Mouse (Mus musculus) liver, embryonic 11.5 days (tissue): Measurements from ENCODE around the gene Cep19. TPM values are rescaled to one million over a fixed set of nuclear protein-coding genes. Genes with fewer than 3 reads are reported as not detected.
A peak's percentile ranks its signal among the peaks of the same experiment; 100 is the strongest.

Experiments
- ATAC-seq: fragments of 200-750 bp; cut with Nextera tagmentation; replicated peaks from 2 replicates; pipeline ENCODE4 v1.8.0; 2017; ENCODE audit warnings: moderate number of reproducible peaks, mild to moderate bottlenecking, moderate TSS enrichment, moderate library complexity; ENCODE audit not compliant: low FRiP score
- DNase-seq: peaks from one replicate; pipeline ENCODE4 v3.0.0-alpha.2; 2017; ENCODE audit warnings: low spot score
- H3K27ac ChIP-seq: fragments of 300-500 bp; sonication (generic); 2 replicates; pipeline ENCODE4 v1.5.1; 2014; ENCODE audit warnings: mild to moderate bottlenecking, low read depth, low read length, control low read depth
- H3K27me3 ChIP-seq: fragments of 300-500 bp; sonication (generic); replicated peaks from 2 replicates; pipeline ENCODE4 v1.6.1; 2014; ENCODE audit warnings: low read length, mixed read lengths; ENCODE audit not compliant: control insufficient read depth, insufficient read depth
- H3K36me3 ChIP-seq: fragments of 300-500 bp; sonication (generic); 2 replicates; pipeline ENCODE4 v1.6.1; 2014; ENCODE audit warnings: mild to moderate bottlenecking, low read length, moderate library complexity, mixed read lengths; ENCODE audit not compliant: control insufficient read depth, insufficient read depth
- H3K4me1 ChIP-seq: fragments of 300-500 bp; sonication (generic); replicated peaks from 2 replicates; pipeline ENCODE4 v1.6.1; 2014; ENCODE audit warnings: low read length, mixed read lengths; ENCODE audit not compliant: control insufficient read depth, insufficient read depth
- H3K4me2 ChIP-seq: fragments of 300-500 bp; sonication (generic); 2 replicates; pipeline ENCODE4 v1.6.1; 2014; ENCODE audit warnings: mild to moderate bottlenecking, control low read depth, moderate library complexity
- H3K4me3 ChIP-seq: fragments of 300-500 bp; sonication (generic); 2 replicates; pipeline ENCODE4 v1.5.1; 2014; ENCODE audit warnings: low read depth, low read length, control low read depth
- H3K9ac ChIP-seq: fragments of 300-500 bp; sonication (generic); 2 replicates; pipeline ENCODE4 v1.6.1; 2014; ENCODE audit warnings: low read depth, low read length, control low read depth
- H3K9me3 ChIP-seq: fragments of 300-500 bp; sonication (generic); 2 replicates; pipeline ENCODE4 v1.6.1; 2016; ENCODE audit warnings: low read length, inconsistent platforms, mixed read lengths; ENCODE audit not compliant: control insufficient read depth
- WGBS: fragments of 180-500 bp; shearing (Covaris S2); extraction: QIAGEN DNeasy Blood & Tissue Kit; methylation state at CpG from one replicate; pipeline ENCODE4 v1.1.7; 2014; 5-methylcytosine and 5-hydroxymethylcytosine counted together
- polyA plus RNA-seq: library from polyadenylated mRNA; unstranded; fragments of >200 nt; fragmentation: Nextera tagmentation; extraction: Ambion mirVana; gene quantifications from 2 replicates; pipeline ENCODE4 v1.2.1, GENCODE M21; 2014

Gene Cep19
- polyA plus RNA-seq, 1 experiment from 2014 or later = 14.7 TPM

- H3K4me3 ChIP-seq = no peak overlapping the region
- no peak overlapping the region for H3K9ac ChIP-seq
- no peaks in the 10 kb centered on the region for H3K27me3 ChIP-seq
- H3K9me3 ChIP-seq = peaks cover 17% of the 10 kb centered on the region; the same call in 1 of the 2 replicates
- no peaks in the 10 kb centered on the region for H3K4me1 ChIP-seq
- ATAC-seq (0 out of 2 replicates have a peak, but pooled peaks have one; percentile 31), DNase-seq (no peak)
- 69% methylated on average over 11 of the region's 13 CpGs for WGBS
- H3K27ac ChIP-seq = no peak overlapping the region
- H3K4me2 ChIP-seq = peak overlapping the region; percentile 12; the same call in 1 of the 2 replicates
- peaks cover 33% of the 10 kb centered on the region for H3K36me3 ChIP-seq
Measured at GRCm38 (mm10) chr16:32147589-32148207, 48.1 kb downstream of the Cep19 start.

DNA sequence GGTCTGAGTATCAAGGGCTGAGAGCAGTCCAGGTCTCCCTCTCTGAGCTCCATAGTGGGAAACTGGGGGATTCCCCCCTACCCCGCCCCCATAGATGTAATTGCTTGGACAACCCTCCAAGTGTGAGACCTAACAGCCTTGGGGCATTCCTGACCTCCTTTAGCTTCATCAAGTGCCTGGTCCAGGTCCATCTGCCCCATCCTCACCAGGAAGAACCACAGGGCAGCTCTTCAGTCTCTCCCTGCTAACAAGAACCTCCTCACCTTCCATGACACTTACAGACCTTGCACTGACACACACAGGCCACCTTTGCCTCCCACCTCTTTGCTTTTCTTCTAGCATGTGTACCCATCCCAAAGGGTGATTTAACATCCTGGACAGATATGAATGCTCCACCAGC is 54.4 kb downstream of the Cep19 start:
- no peak for ATAC-seq
- Histone ChIP-seq H3K36me3 (peaks cover 5% of the 10 kb centered on the region; the same call in 1 of the 2 replicates), H3K4me1 (no peaks in the 10 kb centered on the region), H3K27me3 (no peaks in the 10 kb centered on the region), H3K9ac (no peak overlapping the region), H3K4me2 (no peak overlapping the region), H3K27ac (no peak overlapping the region), H3K4me3 (no peak overlapping the region), H3K9me3 (no peaks in the 10 kb centered on the region)
- DNase-seq = no peak
- 100% methylated on average over 1 of the region's 1 CpGs for WGBS

GRCm38 (mm10) chr16:32154437-32154836 is 54.8 kb downstream of the Cep19 start:
- Histone ChIP-seq H3K27ac (no peak overlapping the region), H3K36me3 (peaks cover 5% of the 10 kb centered on the region; the same call in 1 of the 2 replicates), H3K27me3 (no peaks in the 10 kb centered on the region), H3K4me3 (no peak overlapping the region), H3K4me2 (no peak overlapping the region), H3K9me3 (no peaks in the 10 kb centered on the region), H3K9ac (no peak overlapping the region), H3K4me1 (no peaks in the 10 kb centered on the region)
- 67% methylated on average over 13 of the region's 13 CpGs for WGBS
- ATAC-seq (no peak), DNase-seq (no peak)

DNA sequence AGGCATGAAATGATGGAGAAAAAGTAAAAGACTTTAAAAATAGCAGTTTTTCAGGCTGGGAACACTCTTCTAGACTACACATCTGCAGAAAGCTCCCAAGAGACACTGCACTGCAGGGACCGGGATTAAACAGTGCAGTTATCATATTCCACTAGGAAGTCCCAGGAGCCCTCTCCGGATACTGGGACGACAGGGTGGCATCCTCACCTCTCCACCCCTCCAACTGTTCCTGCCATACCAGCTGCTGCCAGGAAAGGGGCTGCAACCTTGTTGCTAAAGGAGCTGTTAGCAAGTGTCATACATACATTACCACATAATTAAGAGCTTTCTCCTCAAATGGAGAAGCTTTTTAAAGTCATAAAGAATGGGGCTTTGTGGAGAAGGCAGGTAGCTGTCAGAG is 57.1 kb downstream of the Cep19 start:
- peaks cover 5% of the 10 kb centered on the region; the same call in 1 of the 2 replicates for H3K36me3 ChIP-seq
- H3K27ac ChIP-seq = no peak overlapping the region
- H3K4me2 ChIP-seq = no peak overlapping the region
- WGBS = 57% methylated on average over 3 of the region's 3 CpGs
- no peaks in the 10 kb centered on the region for H3K27me3 ChIP-seq
- no peak for ATAC-seq
- H3K4me3 ChIP-seq = no peak overlapping the region
- no peak overlapping the region for H3K9ac ChIP-seq
- H3K9me3 ChIP-seq = no peaks in the 10 kb centered on the region
- DNase-seq = no peak
- no peaks in the 10 kb centered on the region for H3K4me1 ChIP-seq

GRCm38 (mm10) chr16:32157369-32157768 is 57.8 kb downstream of the Cep19 start:
- Histone ChIP-seq H3K27ac (no peak overlapping the region), H3K36me3 (peaks cover 5% of the 10 kb centered on the region; the same call in 1 of the 2 replicates), H3K9me3 (no peaks in the 10 kb centered on the region), H3K4me1 (no peaks in the 10 kb centered on the region), H3K9ac (no peak overlapping the region), H3K4me3 (no peak overlapping the region), H3K27me3 (no peaks in the 10 kb centered on the region), H3K4me2 (no peak overlapping the region)
- 86% methylated on average over 2 of the region's 2 CpGs for WGBS
- ATAC-seq = no peak
- no peak for DNase-seq

Other genes with a start within 250 kb of the Cep19 start
- gene Meltf, start 221.0 kb upstream of the Cep19 start, polyA plus RNA-seq = 0.33 and 0.35 TPM in 2 replicates
- gene Pigz, start 165.9 kb upstream of the Cep19 start, polyA plus RNA-seq = 0.38 and 0.75 TPM in 2 replicates
- 86.1 and 93.7 TPM in 2 replicates for gene 0610012G03Rik, start 151.3 kb upstream of the Cep19 start, polyA plus RNA-seq
- gene Ncbp2, start 151.3 kb upstream of the Cep19 start, polyA plus RNA-seq = 93.0 and 93.5 TPM in 2 replicates
- 13.0 and 13.1 TPM in 2 replicates for gene Senp5, start 96.5 kb upstream of the Cep19 start, polyA plus RNA-seq
- 30.0 and 32.9 TPM in 2 replicates for gene Pak2, start 20.5 kb upstream of the Cep19 start, polyA plus RNA-seq
- gene Pigx, start 60 bp upstream of the Cep19 start, polyA plus RNA-seq = 57.1 and 63.0 TPM in 2 replicates
- 34.4 and 35.4 TPM in 2 replicates for gene Nrros, start 65.8 kb downstream of the Cep19 start, polyA plus RNA-seq
- gene Bex6, start 80.0 kb downstream of the Cep19 start, polyA plus RNA-seq = 0.62 and 1.2 TPM in 2 replicates
- gene Fbxo45, start 147.4 kb downstream of the Cep19 start, polyA plus RNA-seq = 13.0 and 13.3 TPM in 2 replicates
- gene Wdr53, start 147.4 kb downstream of the Cep19 start, polyA plus RNA-seq = 22.0 and 23.2 TPM in 2 replicates
- not detected in 2 replicates for gene Smco1, start 171.7 kb downstream of the Cep19 start, polyA plus RNA-seq
- 19.7 and 20.8 TPM in 2 replicates for gene Rnf168, start 177.7 kb downstream of the Cep19 start, polyA plus RNA-seq
- 13.7 and 15.3 TPM in 2 replicates for gene Ubxn7, start 232.5 kb downstream of the Cep19 start, polyA plus RNA-seq